Mouse (Mus musculus) layer of hippocampus, postnatal 10 days (tissue): Measurements from ENCODE around the gene Myl7. TPM values are rescaled to one million over a fixed set of nuclear protein-coding genes. Genes with fewer than 3 reads are reported as not detected.
A peak's percentile ranks its signal among the peaks of the same experiment; 100 is the strongest.
"Not testable (repeated sequence)": the region's sequence is repeated elsewhere in the genome, so short reads cannot be mapped to it uniquely, and the experiment has no call there.

Experiments
- DNase-seq, 2 experiments: peaks; one replicate each; pipeline ENCODE4 v3.0.0; 2021; ENCODE audit warnings: low spot score in 2 of 2
- total RNA-seq, 2 experiments: library from RNA; stranded (reverse); gene quantifications; 2 replicates each; pipeline ENCODE4 v1.2.3; 2021

The Myl7 gene
- total RNA-seq, 2 experiments from 2014 or later = not detected

DNA sequence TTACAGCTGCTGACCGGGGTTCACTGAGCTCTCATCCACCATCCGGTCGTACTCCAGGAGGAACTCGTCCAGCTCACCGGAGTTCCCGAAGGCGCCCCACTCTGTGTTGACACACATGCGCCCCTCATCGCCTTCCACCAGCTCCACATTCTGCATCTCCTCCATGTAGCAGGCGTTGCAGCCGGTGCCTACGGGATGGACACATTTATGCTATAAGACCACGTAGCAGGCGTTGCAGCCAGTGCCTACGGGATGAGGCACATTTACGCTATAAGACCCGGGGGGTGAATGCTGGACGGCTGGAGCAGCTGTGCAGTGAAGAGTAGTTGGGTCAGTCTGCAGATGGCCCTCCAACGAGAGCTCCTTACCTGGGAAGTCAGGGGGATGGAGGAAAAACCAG, 5.8 kb upstream of the Myl7 start:
- DNase-seq = no peak

DNA sequence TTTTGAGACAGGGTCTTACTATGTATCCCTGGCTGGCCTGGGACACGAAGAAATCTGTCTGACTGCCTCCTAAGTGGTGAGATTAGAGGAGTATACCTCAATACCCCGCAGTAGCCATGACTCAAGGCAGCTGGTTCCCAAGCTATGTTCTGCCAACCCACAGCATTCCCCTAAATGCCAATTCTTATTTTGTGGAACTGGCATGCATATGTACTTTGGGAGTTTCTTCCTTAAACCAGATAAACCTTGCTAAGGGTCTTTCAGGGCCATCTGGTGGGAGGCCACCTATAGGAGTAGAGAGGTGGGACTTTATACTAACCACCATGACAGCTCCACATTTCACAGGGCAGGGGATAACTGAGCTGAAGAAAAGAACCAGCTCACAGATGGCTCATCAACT, 5.3 kb upstream of the Myl7 start:
- DNase-seq = no peak

DNA sequence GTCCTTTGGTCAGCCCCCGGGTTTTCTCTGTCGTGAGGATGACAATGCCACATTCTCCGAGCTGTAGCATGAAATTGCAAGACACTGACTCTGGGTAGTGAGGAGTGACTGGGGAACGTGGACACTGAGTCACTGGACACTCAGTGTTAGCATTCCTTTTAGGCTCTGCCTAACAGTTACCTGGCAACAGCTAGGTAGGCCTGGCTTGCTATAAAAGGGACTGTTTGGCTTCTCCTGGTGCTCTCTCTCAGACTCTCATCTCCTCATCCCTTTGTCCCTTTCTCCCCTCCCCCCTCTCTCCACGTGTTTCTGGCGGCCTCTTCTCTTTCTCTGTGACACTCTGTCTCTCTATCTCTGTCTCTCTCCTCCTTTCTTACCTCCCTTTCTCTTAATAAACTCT, 3.8 kb upstream of the Myl7 start:
- no peak for DNase-seq

DNA sequence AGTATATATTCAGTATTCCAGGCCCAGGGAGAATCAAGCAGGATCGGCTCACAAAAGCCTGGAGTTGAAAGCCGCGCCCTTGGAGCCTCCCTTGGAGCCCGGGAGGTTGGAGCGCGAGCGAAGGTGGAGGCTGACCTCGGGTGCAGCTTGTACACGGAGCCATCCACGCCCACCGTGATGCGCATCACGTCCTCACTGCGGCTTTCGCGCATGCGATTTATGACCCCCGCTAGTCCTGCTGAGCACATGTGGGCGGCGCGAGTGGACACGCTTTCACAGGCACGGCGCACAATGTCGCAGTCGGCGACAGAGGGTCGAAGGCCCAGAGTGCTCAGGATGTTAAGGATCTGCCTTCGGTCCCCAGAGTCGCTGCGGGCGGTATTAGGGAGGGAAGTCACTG, 3.4 kb upstream of the Myl7 start:
- DNase-seq = peak; percentile 44 to 47

DNA sequence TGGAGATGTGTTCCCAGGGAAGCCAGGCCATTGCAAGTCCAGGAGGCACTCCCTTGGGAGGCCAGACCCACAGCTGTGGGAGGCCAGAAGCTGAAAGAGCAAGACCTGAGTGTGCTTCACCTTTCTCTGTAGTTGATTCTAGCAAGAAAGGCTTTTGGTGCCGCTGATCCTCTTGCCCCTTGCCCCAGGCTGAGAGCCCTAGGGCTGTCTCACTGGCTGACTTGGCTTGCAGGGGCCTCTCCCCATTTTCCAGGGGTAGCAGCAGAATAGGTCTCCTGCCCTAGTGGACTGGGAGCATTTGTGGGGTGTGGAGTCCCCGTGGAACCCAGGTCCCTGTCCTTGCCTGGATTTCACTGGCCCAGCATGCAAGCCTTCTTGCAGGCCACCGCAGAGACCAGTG, 2.7 kb upstream of the Myl7 start:
- DNase-seq = no peak

DNA sequence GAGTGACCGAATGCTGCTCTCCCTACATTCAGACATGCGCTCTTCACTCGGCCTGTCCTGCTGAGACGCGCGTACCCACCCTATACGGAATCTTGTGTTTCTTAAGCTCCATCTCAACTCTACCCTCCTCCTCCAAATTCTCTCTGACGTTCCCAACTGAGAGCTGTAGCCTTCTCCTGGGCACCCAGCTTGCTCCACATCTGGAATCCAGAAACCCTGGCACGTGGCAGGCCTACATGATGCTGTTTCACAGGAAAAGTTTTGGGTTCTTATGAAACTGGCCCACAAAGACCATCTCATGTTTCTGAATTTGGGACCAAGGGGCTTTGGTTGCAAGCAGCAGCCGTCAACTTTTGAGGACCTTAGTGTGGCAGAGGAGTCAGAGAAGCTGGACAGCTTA, 704 bp upstream of the Myl7 start:
- no peak for DNase-seq

DNA sequence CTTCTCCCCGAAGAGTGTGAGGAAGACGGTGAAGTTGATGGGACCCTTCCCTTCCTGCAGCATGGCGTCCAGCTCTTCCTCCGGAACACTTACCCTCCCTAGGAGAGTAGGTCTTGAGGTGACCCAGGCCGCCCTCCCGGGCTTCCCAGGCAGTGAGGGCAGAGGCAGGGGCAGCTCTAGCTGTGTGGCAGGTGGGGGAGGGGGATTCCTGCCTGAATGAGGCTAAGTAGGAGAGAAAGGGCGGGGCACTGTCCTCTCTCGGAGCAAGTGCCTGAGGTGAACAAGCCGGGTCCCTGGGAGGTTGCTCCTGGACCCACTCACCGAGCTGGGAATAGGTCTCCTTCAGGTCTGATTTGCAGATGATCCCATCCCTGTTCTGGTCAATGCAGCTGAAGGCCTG, 743 bp downstream of the Myl7 start:
- DNase-seq = no peak

DNA sequence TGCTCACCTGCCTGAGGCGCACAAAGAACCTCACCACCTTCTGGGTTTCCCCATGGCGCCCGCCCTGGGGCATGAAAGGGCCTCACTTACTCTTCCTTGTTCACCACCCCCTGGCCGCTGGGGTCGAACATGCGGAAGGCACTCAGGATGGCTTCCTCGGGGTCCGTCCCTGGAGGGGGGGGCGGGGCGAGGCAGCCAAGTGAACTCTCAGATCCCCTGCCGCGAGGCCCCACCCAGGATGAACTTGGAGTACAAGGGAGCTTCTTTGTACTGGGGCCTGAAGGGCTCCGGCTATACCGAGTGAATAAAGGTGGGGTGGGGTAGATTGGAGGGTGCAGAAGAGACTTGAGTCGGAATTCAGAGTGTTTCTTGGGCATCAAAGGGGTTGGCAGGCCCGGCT, 1.4 kb downstream of the Myl7 start:
- no peak for DNase-seq

DNA sequence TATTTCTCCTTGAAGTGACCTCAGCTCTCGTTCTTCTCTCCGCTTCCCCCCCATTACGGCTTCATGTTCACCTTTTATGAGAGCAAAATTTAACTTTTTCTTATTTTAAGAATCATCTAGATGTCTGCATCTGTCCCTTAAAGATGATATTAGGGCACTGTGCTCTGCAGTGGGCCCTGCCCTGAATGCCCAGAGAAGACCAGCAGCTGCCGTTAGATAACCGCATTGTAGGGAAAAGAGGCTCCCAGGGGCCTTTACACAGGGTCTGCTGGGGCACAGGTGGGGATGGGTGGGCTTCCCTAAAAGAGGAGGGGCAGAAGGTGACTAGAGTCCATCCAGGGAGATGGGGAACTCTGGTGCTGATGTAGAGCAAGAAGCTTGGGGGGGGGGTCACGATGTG, 4.8 kb downstream of the Myl7 start:
- no peak for DNase-seq

DNA sequence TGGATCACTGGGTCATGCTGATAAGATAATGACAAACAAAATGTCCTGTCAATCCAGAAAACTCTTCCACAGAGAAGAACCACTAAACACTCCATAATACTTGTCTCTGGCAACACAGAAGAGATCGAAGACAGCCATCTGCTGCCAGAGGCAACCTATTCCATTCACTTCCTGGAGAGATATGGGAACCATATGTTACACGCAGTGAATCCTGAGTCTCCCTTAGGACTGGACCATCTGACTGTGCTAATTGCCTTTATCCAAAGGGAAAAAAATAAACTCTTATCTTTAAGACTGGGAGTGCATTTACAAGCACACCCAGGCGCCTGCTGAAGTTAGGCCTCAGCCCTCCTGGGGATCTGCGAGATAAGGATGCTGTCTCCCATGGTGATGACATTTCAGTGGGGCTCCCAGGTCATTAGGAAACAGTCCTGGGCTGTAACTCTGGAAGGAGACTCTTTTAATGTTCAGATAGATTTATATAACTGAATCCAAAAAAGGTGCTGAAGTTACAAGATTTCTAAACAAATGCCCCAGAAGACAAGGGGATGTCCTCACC, 5.7 kb downstream of the Myl7 start:
- no peak for DNase-seq

DNA sequence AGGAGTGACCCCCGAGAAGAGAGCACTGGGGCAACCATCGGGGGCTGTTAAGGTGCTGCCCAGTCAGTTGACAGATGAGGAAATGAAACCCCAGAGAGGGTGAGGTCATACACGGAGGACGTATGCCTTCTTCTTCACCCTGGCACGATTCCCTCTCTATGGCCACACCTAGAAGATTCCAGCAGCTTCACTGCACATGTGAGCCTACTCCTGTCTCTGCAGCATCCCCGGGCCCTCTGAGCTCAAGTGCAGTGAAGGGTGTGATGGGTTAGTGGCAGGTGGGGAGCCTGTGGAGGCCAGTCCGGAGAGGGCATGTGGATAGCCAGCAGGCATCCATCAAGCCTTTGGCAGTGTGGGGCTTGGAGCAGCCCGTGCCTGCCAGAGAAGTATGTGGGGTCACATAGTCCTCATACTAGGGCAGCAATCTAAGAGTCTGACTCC, 6.4 kb downstream of the Myl7 start:
- DNase-seq = no peak

DNA sequence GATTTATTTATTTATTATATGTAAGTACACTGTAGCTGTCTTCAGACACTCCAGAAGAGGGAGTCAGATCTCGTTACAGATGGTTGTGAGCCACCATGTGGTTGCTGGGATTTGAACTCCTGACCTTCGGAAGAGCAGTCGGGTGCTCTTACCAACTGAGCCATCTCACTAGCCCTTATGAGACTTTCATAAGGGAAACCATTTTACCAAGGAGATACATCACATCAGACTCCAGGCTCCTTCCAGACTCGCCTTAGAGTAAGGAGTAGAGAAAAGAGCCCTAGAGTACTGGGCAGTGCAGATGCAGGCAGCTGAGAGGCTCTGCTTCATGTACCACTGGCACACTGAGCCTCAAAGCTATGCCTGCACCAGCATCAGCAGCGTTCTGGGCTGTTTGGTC, 10.0 kb downstream of the Myl7 start:
- DNase-seq = not testable (repeated sequence)

DNA sequence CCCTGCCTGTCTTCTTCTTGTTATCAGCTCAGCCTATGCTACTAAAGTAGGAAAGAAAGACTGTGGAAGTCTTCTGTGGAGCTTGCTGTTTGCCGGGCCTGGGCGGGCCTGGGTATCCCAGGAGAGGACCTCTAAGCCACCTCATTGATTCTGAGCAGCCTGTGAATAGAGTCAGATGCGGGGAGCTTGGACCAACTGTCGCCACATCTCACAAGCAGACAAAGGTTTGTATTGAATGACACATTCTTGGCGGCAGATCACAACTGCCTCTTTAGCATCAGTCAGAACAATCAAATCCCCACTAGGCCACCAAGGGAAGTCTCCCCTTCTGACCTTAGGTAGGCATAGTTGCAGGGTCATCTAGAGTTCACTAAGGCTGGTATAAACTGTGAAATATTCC, 11.3 kb downstream of the Myl7 start:
- no peak for DNase-seq

DNA sequence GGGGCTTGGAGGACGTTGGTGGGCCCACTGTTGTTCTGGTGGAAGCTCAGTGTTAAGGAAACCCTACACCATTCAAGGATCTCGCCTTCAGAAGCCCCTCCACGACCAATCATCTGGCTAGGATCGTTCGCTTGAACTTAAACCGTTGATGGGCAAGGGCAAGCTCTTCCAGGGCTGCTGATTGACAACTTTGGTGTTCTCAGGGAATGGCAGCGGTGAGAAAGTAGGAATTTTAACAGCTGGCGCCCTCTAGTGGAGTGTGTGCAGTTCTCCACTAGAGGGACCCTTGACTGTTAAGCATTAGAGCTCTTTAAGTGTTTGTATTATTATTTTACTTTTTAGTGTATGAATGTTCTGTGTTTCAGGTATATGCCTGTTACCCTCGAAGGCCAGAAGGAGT, 12.4 kb downstream of the Myl7 start:
- DNase-seq = peak; percentile 74 to 81

DNA sequence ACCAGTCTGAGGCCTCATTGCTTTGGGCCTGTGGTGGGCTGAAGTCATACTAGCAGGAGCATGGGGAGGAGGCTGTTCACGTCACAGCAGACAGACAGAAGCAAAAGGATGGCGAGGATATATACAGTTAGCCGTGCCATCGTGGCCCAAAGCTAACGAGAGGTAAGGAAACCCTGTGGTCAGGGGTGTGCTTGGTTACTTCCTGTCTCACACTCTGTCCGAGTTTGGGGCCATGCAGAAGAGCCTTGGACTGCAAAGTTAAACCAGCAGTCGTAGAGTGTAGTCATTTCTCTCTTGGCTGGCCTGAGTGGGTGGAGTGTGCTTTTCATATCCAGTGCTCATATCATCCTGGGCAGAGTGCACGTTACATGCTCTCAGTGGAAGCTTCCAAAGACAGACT, 16.1 kb downstream of the Myl7 start:
- DNase-seq = no peak

DNA sequence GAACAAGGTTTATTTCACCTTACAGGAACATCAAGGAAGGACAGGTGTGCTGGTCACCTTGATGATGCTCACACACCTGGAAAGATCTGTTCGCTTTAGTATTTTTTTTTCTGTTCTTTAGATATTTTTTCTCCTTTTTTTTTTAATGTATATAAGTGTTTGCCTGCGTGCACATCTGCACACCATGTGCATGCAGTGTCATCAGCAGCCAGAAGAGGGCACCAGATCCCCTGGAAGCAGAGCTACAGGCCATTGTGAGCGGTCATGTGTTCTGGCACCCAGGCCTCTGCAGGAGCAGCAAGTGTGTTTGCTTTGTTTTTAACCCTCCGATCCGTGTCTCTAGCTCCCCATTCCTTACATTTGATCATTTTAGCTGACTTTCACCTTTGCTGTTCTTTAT, 18.7 kb downstream of the Myl7 start:
- DNase-seq = peak; percentile 80 to 81

DNA sequence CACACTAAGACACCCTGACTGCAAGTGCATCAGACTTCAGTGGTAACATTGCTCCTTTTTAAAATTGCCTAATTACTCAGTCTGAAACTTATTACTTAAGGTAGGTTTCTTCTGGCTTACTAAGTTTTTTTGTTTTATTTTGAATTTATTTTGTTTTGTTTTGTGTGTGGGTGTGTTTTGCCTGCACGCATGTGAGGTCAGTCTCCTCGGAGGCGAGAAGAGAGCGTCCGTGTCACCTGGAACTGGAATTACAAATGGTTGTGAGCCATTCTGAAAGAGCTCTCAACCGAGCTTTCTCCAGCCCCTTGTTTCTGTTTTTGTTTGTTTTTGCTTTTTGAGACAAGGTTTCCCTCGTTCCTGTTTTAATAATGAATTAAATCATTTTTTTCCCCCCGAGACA, 19.9 kb downstream of the Myl7 start:
- no peak for DNase-seq

DNA sequence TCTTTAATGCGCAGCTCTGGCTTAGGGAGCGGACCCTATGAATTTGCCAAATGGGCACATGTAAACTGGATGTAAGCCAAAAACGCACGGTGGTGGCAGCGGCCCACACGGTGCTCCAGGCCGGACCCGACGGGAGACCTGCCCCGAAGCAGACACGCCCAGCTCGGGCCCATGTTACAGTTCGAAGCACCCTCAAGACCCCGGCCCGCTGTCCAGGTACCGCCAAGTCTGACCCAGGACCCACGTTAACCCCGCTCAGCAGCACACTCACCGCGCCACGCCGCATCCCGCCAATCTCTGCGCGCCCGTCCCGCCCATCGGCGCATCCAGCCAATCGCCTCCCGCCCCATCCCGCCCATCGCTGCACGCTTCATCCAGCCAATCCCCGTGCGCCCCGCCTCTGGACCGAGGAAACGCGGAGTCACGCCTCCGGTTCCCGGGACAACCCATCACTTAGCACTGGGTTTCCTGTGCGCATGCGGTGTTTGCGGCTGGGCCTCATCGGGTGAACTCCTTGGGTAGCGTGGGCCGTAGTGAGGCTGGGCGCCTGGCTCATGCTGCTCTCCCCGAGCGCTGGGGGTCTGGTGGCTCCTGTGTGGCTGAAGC, 20.6 kb downstream of the Myl7 start, which contains the start of gene Pold2:
TSS of gene Pold2 (minus strand) at position 372 of the 606 bp plus-strand sequence.
- peak; percentile 95 to 97 for DNase-seq

DNA sequence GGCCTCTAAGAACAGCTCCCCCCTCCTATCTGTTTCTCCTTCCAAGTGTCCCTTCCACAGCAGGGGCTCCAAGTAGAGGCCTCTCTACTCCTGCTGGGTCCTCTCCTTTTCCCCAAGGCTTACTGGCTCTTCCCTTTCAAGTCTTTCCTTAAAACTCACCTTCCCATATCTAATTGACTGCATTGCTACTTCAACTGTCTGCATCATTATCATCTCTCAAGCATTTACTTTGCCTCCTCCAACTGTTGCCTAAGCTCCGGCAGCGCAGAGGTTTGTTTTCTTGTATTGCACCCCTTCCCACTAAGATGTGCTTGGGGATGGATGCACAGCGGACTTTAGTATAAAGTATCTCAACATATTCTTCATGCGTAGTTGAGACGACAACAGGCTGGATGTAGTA, 21.2 kb downstream of the Myl7 start:
- DNase-seq = no peak

DNA sequence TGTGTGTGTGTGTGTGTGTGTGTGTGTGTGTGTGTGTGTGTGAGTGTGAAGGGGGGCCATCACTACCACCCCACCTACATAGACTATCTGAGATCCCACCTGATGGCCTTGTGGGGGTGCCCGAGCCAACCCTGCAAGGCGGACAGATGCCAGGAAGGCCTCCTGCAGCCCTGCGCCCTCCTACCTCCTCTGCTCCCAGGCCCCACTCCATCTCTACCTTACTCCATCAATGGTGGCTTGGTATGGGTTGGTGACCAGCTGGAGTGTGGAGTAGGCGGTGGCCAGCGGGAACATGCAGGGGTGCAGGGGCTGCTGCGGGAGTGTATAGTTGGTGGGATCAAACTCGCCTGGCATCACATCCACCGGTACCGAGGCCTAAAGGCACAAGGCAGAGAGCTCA, 25.4 kb downstream of the Myl7 start:
- no peak for DNase-seq

DNA sequence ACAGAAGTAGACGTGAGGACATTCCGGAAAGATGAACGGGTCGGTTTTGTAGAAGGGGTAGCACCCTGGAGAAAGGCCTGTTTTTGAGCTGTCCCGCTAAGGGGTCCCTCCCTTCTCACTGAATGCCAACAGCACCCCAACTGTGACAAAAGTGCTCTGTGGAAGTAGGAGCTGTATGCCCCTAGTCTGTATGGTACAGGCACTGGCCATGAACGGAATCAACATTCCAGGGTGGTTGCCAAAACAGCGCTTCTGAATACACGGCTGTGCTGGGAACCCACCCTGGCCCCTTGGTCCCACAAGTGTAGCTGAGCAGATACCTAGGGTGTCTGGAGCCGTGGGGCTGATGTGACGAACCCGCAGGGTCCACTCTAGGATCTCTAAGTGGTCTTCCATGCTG, 25.9 kb downstream of the Myl7 start:
- DNase-seq = no peak

DNA sequence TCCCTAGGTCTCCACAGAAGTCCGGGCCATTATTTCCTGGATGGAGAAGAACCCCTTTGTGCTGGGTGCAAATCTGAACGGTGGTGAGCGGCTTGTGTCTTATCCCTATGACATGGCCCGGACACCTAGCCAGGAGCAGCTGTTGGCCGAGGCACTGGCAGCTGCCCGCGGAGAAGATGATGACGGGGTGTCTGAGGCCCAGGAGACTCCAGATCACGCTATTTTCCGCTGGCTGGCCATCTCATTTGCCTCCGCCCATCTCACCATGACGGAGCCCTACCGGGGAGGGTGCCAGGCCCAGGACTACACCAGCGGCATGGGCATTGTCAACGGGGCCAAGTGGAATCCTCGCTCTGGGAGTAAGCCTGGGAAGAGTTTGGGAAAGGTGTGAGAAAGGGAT, 28.5 kb downstream of the Myl7 start:
- DNase-seq = no peak

DNA sequence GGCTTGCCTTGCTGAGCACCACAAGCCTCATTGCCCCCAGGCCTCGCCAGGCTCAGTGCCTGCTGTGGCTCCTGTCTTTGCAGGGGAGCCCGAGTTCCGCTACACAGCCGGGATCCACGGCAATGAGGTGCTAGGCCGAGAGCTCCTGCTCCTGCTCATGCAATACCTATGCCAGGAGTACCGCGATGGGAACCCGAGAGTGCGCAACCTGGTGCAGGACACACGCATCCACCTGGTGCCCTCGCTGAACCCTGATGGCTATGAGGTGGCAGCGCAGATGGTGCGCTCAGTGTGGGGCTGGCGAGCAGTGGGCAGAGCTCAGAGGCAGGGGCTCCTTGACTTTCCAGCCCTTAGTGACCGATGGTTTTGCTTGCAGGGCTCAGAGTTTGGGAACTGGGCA, 29.3 kb downstream of the Myl7 start:
- DNase-seq = no peak

DNA sequence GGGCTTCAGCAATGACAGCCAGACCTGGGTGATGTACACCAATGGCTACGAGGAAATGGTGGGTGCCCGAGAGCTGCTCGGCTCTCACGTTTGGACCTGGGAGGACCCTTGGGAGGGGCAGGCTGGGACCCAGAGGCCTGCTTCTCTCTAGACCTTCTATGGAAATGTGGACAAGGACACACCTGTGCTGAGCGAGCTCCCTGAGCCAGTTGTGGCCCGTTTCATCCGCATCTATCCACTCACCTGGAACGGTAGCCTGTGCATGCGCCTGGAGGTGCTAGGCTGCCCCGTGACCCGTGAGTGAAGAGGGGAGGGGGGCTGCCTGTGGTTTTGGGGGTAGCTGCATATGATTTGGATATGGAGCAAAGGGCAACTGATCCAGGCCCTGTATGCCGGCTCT, 30.3 kb downstream of the Myl7 start:
- no peak for DNase-seq
